Mouse (Mus musculus): Measurements from ENCODE around the gene Map1s. TPM values are rescaled to one million over a fixed set of nuclear protein-coding genes. Genes with fewer than 3 reads are reported as not detected.

Gene Map1s
- total RNA-seq, 2 experiments from 2014 or later, result 2.2 to 2.3 TPM

- no peak for ATAC-seq (replicated peaks; ENCODE audit: low FRiP score, poor library complexity, severe bottlenecking)
Measured at GRCm38 (mm10) chr8:70926396-70926795, 20.7 kb downstream of the Map1s start.

GRCm38 (mm10) chr8:70928096-70928495 is 22.4 kb downstream of the Map1s start:
- ATAC-seq (replicated peaks; ENCODE audit: low FRiP score, poor library complexity, severe bottlenecking), result no peak

GRCm38 (mm10) chr8:70928778-70929322 is 23.1 kb downstream of the Map1s start:
- no peak; the same call in 1 of the 2 replicates for ATAC-seq (replicated peaks; ENCODE audit: low FRiP score, poor library complexity, severe bottlenecking)

- no peak for ATAC-seq (replicated peaks; ENCODE audit: low FRiP score, poor library complexity, severe bottlenecking)
Measured at GRCm38 (mm10) chr8:70931731-70932130, 26.0 kb downstream of the Map1s start.

GRCm38 (mm10) chr8:70933036-70933435 is 27.3 kb downstream of the Map1s start:
- ATAC-seq (replicated peaks; ENCODE audit: low FRiP score, poor library complexity, severe bottlenecking), result no peak

GRCm38 (mm10) chr8:70934786-70935185 is 29.1 kb downstream of the Map1s start:
- no peak for ATAC-seq (replicated peaks; ENCODE audit: low FRiP score, poor library complexity, severe bottlenecking)

- ATAC-seq (replicated peaks; ENCODE audit: low FRiP score, poor library complexity, severe bottlenecking), result no peak
Measured at GRCm38 (mm10) chr8:70937200-70937599, 31.5 kb downstream of the Map1s start.

- ATAC-seq (replicated peaks; ENCODE audit: low FRiP score, poor library complexity, severe bottlenecking), result no peak
Measured at GRCm38 (mm10) chr8:70941478-70941877, 35.7 kb downstream of the Map1s start.

GRCm38 (mm10) chr8:70943187-70943586 is 37.5 kb downstream of the Map1s start:
- ATAC-seq (replicated peaks; ENCODE audit: low FRiP score, poor library complexity, severe bottlenecking), result no peak

- no peak for ATAC-seq (replicated peaks; ENCODE audit: low FRiP score, poor library complexity, severe bottlenecking)
Measured at GRCm38 (mm10) chr8:70949847-70950246, 44.1 kb downstream of the Map1s start.

GRCm38 (mm10) chr8:70960703-70961472 is 55.2 kb downstream of the Map1s start:
- no peak for ATAC-seq (replicated peaks; ENCODE audit: low FRiP score, poor library complexity, severe bottlenecking)

GRCm38 (mm10) chr8:70964159-70964558 is 58.4 kb downstream of the Map1s start:
- no peak for ATAC-seq (replicated peaks; ENCODE audit: low FRiP score, poor library complexity, severe bottlenecking)

- no peak for ATAC-seq (replicated peaks; ENCODE audit: low FRiP score, poor library complexity, severe bottlenecking)
Measured at GRCm38 (mm10) chr8:70964861-70965260, 59.1 kb downstream of the Map1s start.

Other genes with a start within 250 kb of the Map1s start
- gene Pgpep1, start 245.5 kb upstream of the Map1s start, total RNA-seq (2015; ENCODE audit: low replicate concordance), result 1.2 and 5.9 TPM in 2 replicates
- 0.28 and 1.4 TPM in 2 replicates for gene Pgpep1, start 245.5 kb upstream of the Map1s start, total RNA-seq (2017; ENCODE audit: low replicate concordance)
- 41.1 and 51.6 TPM in 2 replicates for gene Lsm4, start 232.7 kb upstream of the Map1s start, total RNA-seq (2015; ENCODE audit: low replicate concordance)
- gene Lsm4, start 232.7 kb upstream of the Map1s start, total RNA-seq (2017; ENCODE audit: low replicate concordance), result 20.9 and 26.2 TPM in 2 replicates
- gene Jund, start 207.0 kb upstream of the Map1s start, total RNA-seq (2015; ENCODE audit: low replicate concordance), result 29.2 and 53.9 TPM in 2 replicates
- 52.2 and 61.9 TPM in 2 replicates for gene Jund, start 207.0 kb upstream of the Map1s start, total RNA-seq (2017; ENCODE audit: low replicate concordance)
- gene Iqcn, start 202.5 kb upstream of the Map1s start, total RNA-seq (2015; ENCODE audit: low replicate concordance), result not detected in 2 replicates
- gene Iqcn, start 202.5 kb upstream of the Map1s start, total RNA-seq (2017; ENCODE audit: low replicate concordance), result not detected in 2 replicates
- not detected in 2 replicates for gene Gm3336, start 187.4 kb upstream of the Map1s start, total RNA-seq (2015; ENCODE audit: low replicate concordance)
- not detected in 2 replicates for gene Gm3336, start 187.4 kb upstream of the Map1s start, total RNA-seq (2017; ENCODE audit: low replicate concordance)
- gene Pde4c, start 182.2 kb upstream of the Map1s start, total RNA-seq (2015; ENCODE audit: low replicate concordance), result not detected in 2 replicates
- not detected in 2 replicates for gene Pde4c, start 182.2 kb upstream of the Map1s start, total RNA-seq (2017; ENCODE audit: low replicate concordance)
- gene Rab3a, start 151.3 kb upstream of the Map1s start, total RNA-seq (2015; ENCODE audit: low replicate concordance), result not detected in 2 replicates
- gene Rab3a, start 151.3 kb upstream of the Map1s start, total RNA-seq (2017; ENCODE audit: low replicate concordance), result 1.5 TPM in 1 of 2 replicates, not detected in the other
- gene Mpv17l2, start 145.0 kb upstream of the Map1s start, total RNA-seq (2015; ENCODE audit: low replicate concordance), result 8.2 and 9.6 TPM in 2 replicates
- 3.8 and 6.4 TPM in 2 replicates for gene Mpv17l2, start 145.0 kb upstream of the Map1s start, total RNA-seq (2017; ENCODE audit: low replicate concordance)
- 4.8 and 12.1 TPM in 2 replicates for gene Pik3r2, start 129.2 kb upstream of the Map1s start, total RNA-seq (2015; ENCODE audit: low replicate concordance)
- gene Pik3r2, start 129.2 kb upstream of the Map1s start, total RNA-seq (2017; ENCODE audit: low replicate concordance), result 5.9 and 6.3 TPM in 2 replicates
- gene Mast3, start 100.9 kb upstream of the Map1s start, total RNA-seq (2015; ENCODE audit: low replicate concordance), result 21.7 and 29.2 TPM in 2 replicates
- gene Mast3, start 100.9 kb upstream of the Map1s start, total RNA-seq (2017; ENCODE audit: low replicate concordance), result 3.9 and 5.4 TPM in 2 replicates
- not detected in 2 replicates for gene Il12rb1, start 97.5 kb upstream of the Map1s start, total RNA-seq (2015; ENCODE audit: low replicate concordance)
- 0.14 and 0.51 TPM in 2 replicates for gene Il12rb1, start 97.5 kb upstream of the Map1s start, total RNA-seq (2017; ENCODE audit: low replicate concordance)
- gene Arrdc2, start 66.2 kb upstream of the Map1s start, total RNA-seq (2015; ENCODE audit: low replicate concordance), result 15.0 and 25.7 TPM in 2 replicates
- 18.1 and 30.8 TPM in 2 replicates for gene Arrdc2, start 66.2 kb upstream of the Map1s start, total RNA-seq (2017; ENCODE audit: low replicate concordance)
- not detected in 2 replicates for gene Kcnn1, start 42.7 kb upstream of the Map1s start, total RNA-seq (2015; ENCODE audit: low replicate concordance)
- gene Kcnn1, start 42.7 kb upstream of the Map1s start, total RNA-seq (2017; ENCODE audit: low replicate concordance), result not detected in 2 replicates
- gene Ccdc124, start 32.0 kb upstream of the Map1s start, total RNA-seq (2015; ENCODE audit: low replicate concordance), result 12.3 and 14.2 TPM in 2 replicates
- 11.7 and 13.4 TPM in 2 replicates for gene Ccdc124, start 32.0 kb upstream of the Map1s start, total RNA-seq (2017; ENCODE audit: low replicate concordance)
- gene Slc5a5, start 13.2 kb upstream of the Map1s start, total RNA-seq (2015; ENCODE audit: low replicate concordance), result not detected in 2 replicates
- 0.17 TPM in 1 of 2 replicates, not detected in the other for gene Slc5a5, start 13.2 kb upstream of the Map1s start, total RNA-seq (2017; ENCODE audit: low replicate concordance)
- 1,597 and 1,896 TPM in 2 replicates for gene Rpl18a, start 8.5 kb upstream of the Map1s start, total RNA-seq (2015; ENCODE audit: low replicate concordance)
- 369 and 492 TPM in 2 replicates for gene Rpl18a, start 8.5 kb upstream of the Map1s start, total RNA-seq (2017; ENCODE audit: low replicate concordance)